ENCODE assay signal across 26 mouse cellular contexts in genomic region chr10:83964838-83965237, GRCm38 (mm10).
DNase-seq lines count a peak whose midpoint lies in the region; ATAC-seq lines count a peak whose summit lies in the region.
"Had no signal": no experiment of that assay in that cellular context is flagged by ENCODE, and none has a peak within 500 bp of the region (broad histone marks: within the 10 kb centered on the region; RNA-seq: fewer than 3 reads in every experiment).

No protein-coding gene starts in this region.

- no peak for DNase-seq in forebrain, embryonic 10.5 days (ENCODE audit: extremely low spot score, low spot score)
- no peak for DNase-seq in kidney, adult 9 months
- peak; percentile 24 for DNase-seq in forebrain, embryonic 14.5 days (ENCODE audit: low spot score)
- no peak for DNase-seq in embryo, embryonic 10.5 days (ENCODE audit: low spot score)
- DNase-seq: adrenal gland, postnatal 14 days; cerebellum, adult 8-10 months; cerebellum, postnatal 36 days; gastrocnemius, postnatal 25 days; heart, adult 2 months; heart, postnatal 14 days; liver; lung, postnatal 36 days; right cerebral cortex, adult 18-20 months; right cerebral cortex, postnatal 4 days; thymus, postnatal 25 days had no signal

- H3K9me3 ChIP-seq in forebrain, embryonic 10.5 days = no peaks in the 10 kb centered on the region
- no peaks in the 10 kb centered on the region for H3K9me3 ChIP-seq in forebrain, embryonic 12.5 days
- peaks cover 5% of the 10 kb centered on the region for H3K9me3 ChIP-seq in kidney, embryonic 16.5 days (ENCODE audit: low read length)
- H3K9me3 ChIP-seq in forebrain, embryonic 14.5 days (replicated peaks; ENCODE audit: control insufficient read depth, low read length) = no peaks in the 10 kb centered on the region
- H3K9me3 ChIP-seq in neural tube, embryonic 15.5 days (replicated peaks) = no peaks in the 10 kb centered on the region
- H3K9me3 ChIP-seq: embryonic facial prominence, embryonic 15.5 days; heart, embryonic 13.5 days; hindbrain, embryonic 15.5 days; intestine, embryonic 15.5 days; limb, embryonic 10.5 days; liver, embryonic 15.5 days; lung, embryonic 15.5 days had no signal

- WGBS in forebrain, embryonic 10.5 days = 77% methylated on average over 5 of the region's 5 CpGs
- WGBS in forebrain, embryonic 12.5 days = 57% methylated on average over 5 of the region's 5 CpGs
- 49% methylated on average over 5 of the region's 5 CpGs for WGBS in kidney, embryonic 16.5 days
- 46% methylated on average over 5 of the region's 5 CpGs for WGBS in forebrain, embryonic 14.5 days
- 28% methylated on average over 5 of the region's 5 CpGs for WGBS in neural tube, embryonic 15.5 days

- H3K27me3 ChIP-seq in forebrain, embryonic 10.5 days (ENCODE audit: poor library complexity, severe bottlenecking) = no peaks in the 10 kb centered on the region
- H3K27me3 ChIP-seq in forebrain, embryonic 12.5 days = no peaks in the 10 kb centered on the region
- no peaks in the 10 kb centered on the region for H3K27me3 ChIP-seq in kidney, embryonic 16.5 days (ENCODE audit: insufficient read depth, low read length)
- H3K27me3 ChIP-seq in forebrain, embryonic 14.5 days (replicated peaks; ENCODE audit: control insufficient read depth, insufficient read depth, low read length) = no peaks in the 10 kb centered on the region
- no peaks in the 10 kb centered on the region for H3K27me3 ChIP-seq in neural tube, embryonic 15.5 days (replicated peaks)
- H3K27me3 ChIP-seq: embryonic facial prominence, embryonic 15.5 days; heart, embryonic 13.5 days; hindbrain, embryonic 15.5 days; intestine, embryonic 15.5 days; liver, embryonic 15.5 days; lung, embryonic 15.5 days had no signal

- no peak overlapping the region for H3K4me3 ChIP-seq in forebrain, embryonic 10.5 days
- H3K4me3 ChIP-seq in forebrain, embryonic 12.5 days (replicated peaks) = no peak overlapping the region
- H3K4me3 ChIP-seq in kidney, embryonic 16.5 days (ENCODE audit: low read length) = no peak overlapping the region
- no peak overlapping the region for H3K4me3 ChIP-seq in forebrain, embryonic 14.5 days (ENCODE audit: low read depth, low read length)
- H3K4me3 ChIP-seq in neural tube, embryonic 15.5 days (replicated peaks) = no peak overlapping the region
- H3K4me3 ChIP-seq: embryonic facial prominence, embryonic 15.5 days; heart, adult 2 months; heart, embryonic 13.5 days; hindbrain, embryonic 15.5 days; intestine, embryonic 15.5 days; limb, embryonic 10.5 days; liver, embryonic 15.5 days; lung, embryonic 15.5 days; megakaryocyte, embryonic 14.5 days had no signal

- peaks cover 38% of the 10 kb centered on the region for H3K4me1 ChIP-seq in forebrain, embryonic 10.5 days
- peaks cover 31% of the 10 kb centered on the region for H3K4me1 ChIP-seq in forebrain, embryonic 12.5 days
- H3K4me1 ChIP-seq in kidney, embryonic 16.5 days (ENCODE audit: insufficient read depth, low read length) = peaks cover 15% of the 10 kb centered on the region
- H3K4me1 ChIP-seq in forebrain, embryonic 14.5 days (ENCODE audit: control insufficient read depth, insufficient read depth, low read length) = peaks cover 18% of the 10 kb centered on the region
- peaks cover 19% of the 10 kb centered on the region for H3K4me1 ChIP-seq in neural tube, embryonic 15.5 days
- H3K4me1 ChIP-seq: intestine, embryonic 15.5 days; liver, embryonic 15.5 days; lung, embryonic 15.5 days; megakaryocyte, embryonic 14.5 days had no signal

- ATAC-seq in forebrain, embryonic 12.5 days (ENCODE audit: low FRiP score) = no peak
- no peak for ATAC-seq in kidney, embryonic 16.5 days (ENCODE audit: low FRiP score, low TSS enrichment)
- ATAC-seq in forebrain, embryonic 14.5 days = no peak
- peak; percentile 11; the same call in 1 of the 2 replicates for ATAC-seq in neural tube, embryonic 15.5 days (ENCODE audit: low FRiP score)
- ATAC-seq: intestine, embryonic 15.5 days had no signal

- no peak overlapping the region for H3K4me2 ChIP-seq in forebrain, embryonic 12.5 days
- no peak overlapping the region for H3K4me2 ChIP-seq in kidney, embryonic 16.5 days (replicated peaks; ENCODE audit: low read depth, low read length)
- H3K4me2 ChIP-seq in forebrain, embryonic 14.5 days (ENCODE audit: low read length) = no peak overlapping the region
- H3K4me2 ChIP-seq in neural tube, embryonic 15.5 days = no peak overlapping the region
- H3K4me2 ChIP-seq: embryonic facial prominence, embryonic 15.5 days; heart, embryonic 13.5 days; hindbrain, embryonic 15.5 days; intestine, embryonic 15.5 days; liver, embryonic 15.5 days; lung, embryonic 15.5 days had no signal

- H3K9ac ChIP-seq in forebrain, embryonic 12.5 days = no peak overlapping the region
- H3K9ac ChIP-seq in kidney, embryonic 16.5 days (replicated peaks; ENCODE audit: low read length) = no peak overlapping the region
- no peak overlapping the region for H3K9ac ChIP-seq in forebrain, embryonic 14.5 days (ENCODE audit: low read length)
- no peak overlapping the region for H3K9ac ChIP-seq in neural tube, embryonic 15.5 days (replicated peaks)
- H3K9ac ChIP-seq: embryonic facial prominence, embryonic 15.5 days; heart, embryonic 13.5 days; hindbrain, embryonic 15.5 days; intestine, embryonic 15.5 days; liver, embryonic 15.5 days; lung, embryonic 15.5 days had no signal

- peak overlapping the region; percentile 13; the same call in 1 of the 2 replicates for H3K27ac ChIP-seq in forebrain, embryonic 10.5 days
- H3K27ac ChIP-seq in forebrain, embryonic 12.5 days = no peak overlapping the region
- 0 out of 2 replicates have a peak overlapping the region, but pooled peaks have one; percentile 10 for H3K27ac ChIP-seq in kidney, embryonic 16.5 days (ENCODE audit: low read length)
- H3K27ac ChIP-seq in forebrain, embryonic 14.5 days (ENCODE audit: low read depth, low read length) = no peak overlapping the region
- 0 out of 2 replicates have a peak overlapping the region, but pooled peaks have one; percentile 23 for H3K27ac ChIP-seq in neural tube, embryonic 15.5 days (replicated peaks)
- H3K27ac ChIP-seq: embryonic facial prominence, embryonic 15.5 days; heart, adult 2 months; heart, embryonic 13.5 days; hindbrain, embryonic 15.5 days; intestine, embryonic 15.5 days; limb, embryonic 10.5 days; liver, embryonic 15.5 days; lung, embryonic 15.5 days had no signal

- no peaks in the 10 kb centered on the region for H3K36me3 ChIP-seq in forebrain, embryonic 10.5 days (replicated peaks)
- no peaks in the 10 kb centered on the region for H3K36me3 ChIP-seq in forebrain, embryonic 12.5 days (replicated peaks)
- no peaks in the 10 kb centered on the region for H3K36me3 ChIP-seq in kidney, embryonic 16.5 days (ENCODE audit: insufficient read depth, low read length)
- H3K36me3 ChIP-seq in forebrain, embryonic 14.5 days (ENCODE audit: control insufficient read depth, insufficient read depth, low read length) = no peaks in the 10 kb centered on the region
- H3K36me3 ChIP-seq in neural tube, embryonic 15.5 days = no peaks in the 10 kb centered on the region
- H3K36me3 ChIP-seq: embryonic facial prominence, embryonic 15.5 days; heart, embryonic 13.5 days; hindbrain, embryonic 15.5 days; intestine, embryonic 15.5 days; limb, embryonic 10.5 days; liver, embryonic 15.5 days; lung, embryonic 15.5 days had no signal

Comparison
In these comparisons a context has a peak if more than half of its experiments do, and no peak if none do; other contexts are left out.
1. H3K27ac ChIP-seq: peak in forebrain, embryonic 10.5 days (single experiment), kidney, embryonic 16.5 days (single experiment) and neural tube, embryonic 15.5 days (single experiment); none in forebrain, embryonic 12.5 days (single experiment) and forebrain, embryonic 14.5 days (single experiment).